Mouse (Mus musculus) embryonic fibroblast, embryonic 13.5 days (primary cell): ENCODE data around the gene Gm44503.

Source experiments
- CTCF ChIP-seq: IDR thresholded peaks from 2 replicates; pipeline ENCODE4 v1.5.1; 2011; ENCODE audit warnings: mild to moderate bottlenecking, control low read depth, low read length, moderate library complexity, borderline replicate concordance; ENCODE audit not compliant: insufficient read depth
- POLR2A ChIP-seq: IDR thresholded peaks from 2 replicates; pipeline ENCODE4 v1.6.1; 2011; ENCODE audit warnings: low read depth, mild to moderate bottlenecking, control low read depth, low read length, moderate library complexity

DNA sequence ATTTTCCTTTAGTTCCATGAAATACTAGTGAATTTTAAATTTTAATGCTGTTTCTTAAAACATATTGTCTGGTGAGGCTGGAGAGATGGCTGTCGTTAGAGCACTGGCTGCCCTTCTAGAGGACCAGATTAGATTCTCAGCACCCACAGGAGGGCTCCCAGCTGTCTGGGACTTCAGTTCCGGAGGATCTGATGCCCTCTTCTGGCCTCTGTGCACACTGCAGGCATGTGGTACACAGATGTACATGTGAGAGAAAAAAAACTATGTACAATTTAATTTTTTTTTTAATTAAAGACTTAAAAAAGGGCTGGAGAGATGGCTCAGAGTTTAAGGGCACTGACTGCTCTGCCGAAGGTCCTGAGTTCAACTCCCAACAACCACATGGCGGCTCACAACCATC is 23.3 kb upstream of the Gm44503 start:
- TF ChIP-seq POLR2A, result no peak
- TF ChIP-seq CTCF, result no peak
